In the genomic region with DNA sequence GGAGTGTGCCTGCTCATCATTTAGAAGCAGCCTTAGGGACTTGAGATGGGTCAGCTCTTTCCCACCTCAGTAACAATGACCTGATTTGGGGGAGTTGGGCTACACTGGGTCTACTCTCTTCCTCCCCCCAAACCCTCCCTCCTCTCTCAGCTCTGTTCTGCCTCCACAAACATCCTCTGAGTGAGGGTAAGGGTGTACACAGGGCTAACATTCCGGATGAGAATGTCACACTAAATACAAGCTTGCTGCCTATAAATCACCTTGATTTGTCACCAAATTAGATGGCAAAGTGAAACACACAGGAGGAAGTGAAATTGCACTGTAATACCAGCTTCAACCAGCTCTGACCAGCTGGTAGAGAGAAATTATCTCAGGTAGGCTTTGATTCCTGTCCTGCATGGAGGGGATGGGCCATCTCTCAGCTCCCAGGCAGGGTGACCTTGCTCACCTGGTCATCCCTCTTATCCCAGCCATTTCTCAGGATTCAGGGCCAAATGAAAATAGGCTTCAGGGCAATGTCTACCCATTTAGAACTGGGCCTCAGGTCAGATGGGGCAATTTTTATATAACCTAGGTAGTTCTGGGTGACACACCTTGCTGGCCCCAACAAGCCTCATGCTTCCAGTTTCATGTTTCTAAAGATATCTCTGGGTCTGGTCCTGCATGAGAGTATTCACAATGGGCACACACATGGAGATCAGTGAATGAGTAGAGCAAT, we compare ENCODE assay signal across 30 mouse cellular contexts. TPM values are rescaled to one million over a fixed set of nuclear protein-coding genes. Genes with fewer than 3 reads are reported as not detected.
DNase-seq lines count a peak whose midpoint lies in the region; ATAC-seq and TF ChIP-seq lines count a peak whose summit lies in the region.
"Had no signal": no experiment of that assay in that cellular context is flagged by ENCODE, and none has a peak within 500 bp of the region (broad histone marks: within the 10 kb centered on the region; RNA-seq: fewer than 3 reads in every experiment).

No protein-coding gene starts in this region.

- no peak overlapping the region for H3K27ac ChIP-seq in kidney, postnatal 0 days
- H3K27ac ChIP-seq: forebrain, embryonic 10.5 days; forebrain, embryonic 13.5 days; gastrocnemius, adult 2 months; heart, embryonic 10.5 days; heart, embryonic 13.5 days; hindbrain, embryonic 12.5 days; hindbrain, embryonic 15.5 days had no signal

- no peaks in the 10 kb centered on the region for H3K27me3 ChIP-seq in kidney, postnatal 0 days (ENCODE audit: insufficient read depth, low read length)
- H3K27me3 ChIP-seq: forebrain, embryonic 13.5 days; heart, embryonic 13.5 days; hindbrain, embryonic 12.5 days; hindbrain, embryonic 15.5 days had no signal

- no peak overlapping the region for H3K9ac ChIP-seq in kidney, postnatal 0 days (ENCODE audit: low read depth, low read length)
- H3K9ac ChIP-seq: forebrain, embryonic 13.5 days; heart, embryonic 13.5 days; hindbrain, embryonic 12.5 days; hindbrain, embryonic 15.5 days had no signal

- H3K36me3 ChIP-seq in kidney, postnatal 0 days (ENCODE audit: insufficient read depth, low read length), result no peaks in the 10 kb centered on the region
- H3K36me3 ChIP-seq: forebrain, embryonic 10.5 days; heart, embryonic 10.5 days; heart, embryonic 13.5 days; hindbrain, embryonic 12.5 days; hindbrain, embryonic 15.5 days had no signal

- peak; percentile 71 for DNase-seq in heart, adult 11 months
- DNase-seq in heart, adult 9 months (ENCODE audit: low spot score in 2 of 2), result no peak
- peak; percentile 46 for DNase-seq in kidney, postnatal 0 days (ENCODE audit: low spot score)
- no peak for DNase-seq in kidney, postnatal 25 days
- DNase-seq in layer of hippocampus, adult 9-10 months (ENCODE audit: low spot score), result no peak
- DNase-seq in right cerebral cortex, postnatal 10 days (ENCODE audit: low spot score in 2 of 2), result no peak
- DNase-seq: adrenal gland, adult 2 months; adrenal gland, postnatal 14 days; cerebellum, adult 11 months; cerebellum, adult 8-10 months; cerebellum, postnatal 10 days; cerebellum, postnatal 36 days; gastrocnemius, adult 2 months; gastrocnemius, postnatal 14 days; heart, adult 18-20 months; heart, postnatal 14 days; heart, postnatal 4 days had no signal

- H3K4me3 ChIP-seq in kidney, postnatal 0 days (replicated peaks; ENCODE audit: low read depth, low read length), result no peak overlapping the region
- H3K4me3 ChIP-seq: forebrain, embryonic 10.5 days; forebrain, embryonic 13.5 days; gastrocnemius, adult 2 months; heart, embryonic 10.5 days; heart, embryonic 13.5 days; hindbrain, embryonic 12.5 days; hindbrain, embryonic 15.5 days had no signal

- TF ChIP-seq CTCF in kidney, postnatal 0 days (IDR thresholded peaks at IDR 0.05; ENCODE audit: low read depth), result no peak

- 12% methylated on average over 1 of the region's 1 CpGs for WGBS in kidney, postnatal 0 days

- no peaks in the 10 kb centered on the region for H3K9me3 ChIP-seq in kidney, postnatal 0 days (replicated peaks; ENCODE audit: low read length)
- H3K9me3 ChIP-seq: forebrain, embryonic 10.5 days; forebrain, embryonic 13.5 days; heart, embryonic 10.5 days; heart, embryonic 13.5 days; hindbrain, embryonic 12.5 days; hindbrain, embryonic 15.5 days had no signal

- H3K4me2 ChIP-seq in kidney, postnatal 0 days (ENCODE audit: low read length), result no peak overlapping the region
- H3K4me2 ChIP-seq: forebrain, embryonic 13.5 days; heart, embryonic 13.5 days; hindbrain, embryonic 12.5 days; hindbrain, embryonic 15.5 days had no signal

- H3K4me1 ChIP-seq in kidney, postnatal 0 days (replicated peaks; ENCODE audit: insufficient read depth, low read length), result no peaks in the 10 kb centered on the region
- H3K4me1 ChIP-seq: heart, embryonic 10.5 days; heart, embryonic 13.5 days had no signal

- ATAC-seq in kidney, postnatal 0 days (replicated peaks; ENCODE audit: low FRiP score, low read depth), result no peak
- ATAC-seq in hematopoietic stem cell, adult 5-6 weeks (replicated peaks in 1 of 2; ENCODE audit: insufficient read depth in 1 of 2, low FRiP score in 2 of 2, low TSS enrichment in 1 of 2, low read depth in 1 of 2, poor library complexity in 2 of 2, severe bottlenecking in 2 of 2), result peak; percentile 88 to 90
- ATAC-seq: CD4-positive, CD25-positive, alpha-beta regulatory T cell, adult 4 months; forebrain, embryonic 13.5 days; forebrain, embryonic 16.5 days had no signal

RNA-seq across cellular contexts. Expression of a gene that starts 12.5 kb away (rescaled TPM):
- polyA plus RNA-seq in kidney, postnatal 0 days (2015; fragmentation: Nextera tagmentation; extraction: Ambion mirVana), result not detected in 2 replicates
- total RNA-seq in hematopoietic stem cell, adult 5-6 weeks (2017), result not detected in 2 replicates
- total RNA-seq: adrenal gland, postnatal 14 days; MEL had no signal
- polyA plus RNA-seq: adrenal gland, adult 2 months; C2C12; CD4-positive, CD25-positive, alpha-beta regulatory T cell, adult 4 months; embryonic facial prominence, embryonic 14.5 days; forebrain, embryonic 10.5 days; heart, embryonic 10.5 days; heart, embryonic 13.5 days; heart, embryonic 16.5 days had no signal

Comparison
In these comparisons a context has a peak if more than half of its experiments do, and no peak if none do; other contexts are left out.
1. DNase-seq: peak in heart, adult 11 months (single experiment) and kidney, postnatal 0 days (single experiment); none in heart, adult 9 months (0 of 2), kidney, postnatal 25 days (0 of 2), layer of hippocampus, adult 9-10 months (single experiment) and right cerebral cortex, postnatal 10 days (0 of 2).